Mouse (Mus musculus) liver, embryonic 14.5 days (tissue): ENCODE data around the gene Med26. TPM values are rescaled to one million over a fixed set of nuclear protein-coding genes. Genes with fewer than 3 reads are reported as not detected.

ENCODE experiments used
- ATAC-seq: fragments of 200-750 bp; cut with Nextera tagmentation; 2 replicates; pipeline ENCODE4 v1.8.0; 2017; ENCODE audit warnings: moderate number of reproducible peaks, mild to moderate bottlenecking, moderate library complexity; ENCODE audit not compliant: insufficient read depth
- DNase-seq, 3 experiments: peaks; one replicate each; pipeline ENCODE4 v3.0.0-alpha.2; 2012 to 2013; ENCODE audit warnings: low read depth in 3 of 3, low spot score in 3 of 3
- H3K27ac ChIP-seq: fragments of 300-500 bp; sonication (generic); 2 replicates; pipeline ENCODE4 v1.5.1; 2014; ENCODE audit warnings: moderate library complexity, mild to moderate bottlenecking, control low read depth, inconsistent platforms
- H3K27me3 ChIP-seq: fragments of 300-500 bp; sonication (generic); 2 replicates; pipeline ENCODE4 v1.6.1; 2014; ENCODE audit warnings: mild to moderate bottlenecking, low read length, moderate library complexity; ENCODE audit not compliant: control insufficient read depth, insufficient read depth
- H3K36me3 ChIP-seq: fragments of 300-500 bp; sonication (generic); replicated peaks from 2 replicates; pipeline ENCODE4 v1.6.1; 2014; ENCODE audit warnings: low read depth; ENCODE audit not compliant: control insufficient read depth, insufficient read depth
- H3K4me1 ChIP-seq, 2 experiments: fragments of 200-500 bp in 1 of 2; fragments of 300-500 bp in 1 of 2; sonication (generic) in 1 of 2; replicated peaks; 2 replicates each; pipeline ENCODE4 v1.6.1; 2012 to 2014; ENCODE audit warnings: antibody characterized with exemption in 1 of 2, inconsistent platforms in 1 of 2, low read length in 1 of 2; ENCODE audit not compliant: control insufficient read depth in 2 of 2, insufficient read depth in 2 of 2
- H3K4me2 ChIP-seq: fragments of 300-500 bp; sonication (generic); 2 replicates; pipeline ENCODE4 v1.6.1; 2014; ENCODE audit warnings: low read depth, mild to moderate bottlenecking, control low read depth, moderate library complexity
- H3K4me3 ChIP-seq, 2 experiments: fragments of 200-500 bp in 1 of 2; fragments of 300-500 bp in 1 of 2; sonication (generic) in 1 of 2; 2 replicates each; pipeline ENCODE4 v1.5.1; 2012 to 2014; ENCODE audit warnings: low read depth in 2 of 2, low read length in 2 of 2, mild to moderate bottlenecking in 2 of 2, control low read depth in 1 of 2, inconsistent platforms in 1 of 2, moderate library complexity in 1 of 2; ENCODE audit not compliant: insufficient read depth in 1 of 2
- H3K9ac ChIP-seq: fragments of 300-500 bp; sonication (generic); replicated peaks from 2 replicates; pipeline ENCODE4 v1.6.1; 2014; ENCODE audit warnings: mild to moderate bottlenecking, control low read depth, moderate library complexity
- H3K9me3 ChIP-seq: fragments of 300-500 bp; sonication (generic); 2 replicates; pipeline ENCODE4 v1.6.1; 2016; ENCODE audit warnings: low read length, mixed read lengths; ENCODE audit not compliant: control insufficient read depth
- CTCF ChIP-seq: IDR thresholded peaks from 2 replicates; pipeline ENCODE4 v1.5.1; 2016; ENCODE audit warnings: antibody characterized with exemption, low read depth, control low read depth
- EP300 ChIP-seq: IDR thresholded peaks from 2 replicates; pipeline ENCODE4 v1.6.1; 2016; ENCODE audit warnings: antibody characterized with exemption, low read depth
- WGBS: fragments of 180-500 bp; shearing (Covaris S2); extraction: QIAGEN DNeasy Blood & Tissue Kit; methylation state at CpG from one replicate; pipeline ENCODE4 v1.1.7; 2014; ENCODE audit not compliant: insufficient replicate concordance; 5-methylcytosine and 5-hydroxymethylcytosine counted together
- polyA plus RNA-seq, 2 experiments: library from polyadenylated mRNA; depleted of rRNA in 1 of 2; stranded (reverse) in 1 of 2; unstranded in 1 of 2; fragments of >200 nt; fragmentation: Nextera tagmentation in 1 of 2; extraction: Ambion mirVana in 1 of 2; gene quantifications; 2 replicates each; pipeline versions ENCODE4 v1.2.1 to v1.2.3; 2012 to 2014

Med26 gene
- polyA plus RNA-seq, 2 experiments: 4.6 to 6.2 TPM

- H3K9ac ChIP-seq: no peak overlapping the region
- no peak for TF ChIP-seq CTCF
- TF ChIP-seq EP300: no peak
- ATAC-seq: no peak
- H3K36me3 ChIP-seq: no peaks in the 10 kb centered on the region
- H3K4me2 ChIP-seq: no peak overlapping the region
- no peaks in the 10 kb centered on the region; the same call in 1 of the 2 replicates for H3K27me3 ChIP-seq
- H3K4me1 ChIP-seq: peaks cover 0 to 11% of the 10 kb centered on the region in 2 experiments; a peak in 2 of 4 replicates
- WGBS: 75% methylated on average over 6 of the region's 6 CpGs
- no peak for DNase-seq
- no peaks in the 10 kb centered on the region for H3K9me3 ChIP-seq
- no peak overlapping the region for H3K4me3 ChIP-seq
- no peak overlapping the region for H3K27ac ChIP-seq
Measured at GRCm38 (mm10) chr8:72575915-72576314, 27.8 kb upstream of the Med26 start.

- Histone ChIP-seq H3K9me3 (no peaks in the 10 kb centered on the region), H3K4me3 (no peak overlapping the region), H3K4me1 (peaks cover 5 to 14% of the 10 kb centered on the region in 2 experiments), H3K27me3 (no peaks in the 10 kb centered on the region; the same call in 1 of the 2 replicates), H3K27ac (no peak overlapping the region), H3K36me3 (no peaks in the 10 kb centered on the region; the same call in 1 of the 2 replicates), H3K9ac (no peak overlapping the region), H3K4me2 (no peak overlapping the region)
- DNase-seq: no peak
- no peak for ATAC-seq
- WGBS: 73% methylated on average over 6 of the region's 6 CpGs
- no peak for TF ChIP-seq CTCF
- TF ChIP-seq EP300: no peak
Measured at GRCm38 (mm10) chr8:72573450-72573849, 25.4 kb upstream of the Med26 start.

GRCm38 (mm10) chr8:72572507-72572906 is 24.4 kb upstream of the Med26 start:
- peak overlapping the region; percentile 68 to 95; a peak in 3 of 4 replicates for H3K4me3 ChIP-seq
- no peak overlapping the region for H3K27ac ChIP-seq
- no peak for TF ChIP-seq CTCF
- no peak for TF ChIP-seq EP300
- peak overlapping the region; percentile 88 for H3K4me2 ChIP-seq
- ATAC-seq (no peak), DNase-seq (no peak)
- H3K9ac ChIP-seq: peak overlapping the region; percentile 80
- H3K4me1 ChIP-seq: peaks cover 5 to 13% of the 10 kb centered on the region in 2 experiments
- H3K27me3 ChIP-seq: no peaks in the 10 kb centered on the region; the same call in 1 of the 2 replicates
- no peaks in the 10 kb centered on the region for H3K9me3 ChIP-seq
- H3K36me3 ChIP-seq: peaks cover 8% of the 10 kb centered on the region
- WGBS: 16% methylated on average over 10 of the region's 10 CpGs

GRCm38 (mm10) chr8:72571611-72572473 is 23.8 kb upstream of the Med26 start, which contains the start of gene Tmem38a:
Tmem38a (plus strand) TSS chr8:72572055.
- DNase-seq (peak in 1 of 3 experiments; percentile 38), ATAC-seq (no peak)
- H3K27me3 ChIP-seq: no peaks in the 10 kb centered on the region; the same call in 1 of the 2 replicates
- peak within 1 kb of the TSS; percentile 80 for H3K9ac ChIP-seq
- H3K4me3 ChIP-seq: peak within 1 kb of the TSS; percentile 68 to 95
- peaks cover 5 to 13% of the 10 kb centered on the region in 2 experiments for H3K4me1 ChIP-seq
- H3K4me2 ChIP-seq: peak within 1 kb of the TSS; percentile 88
- 1% methylated on average over 45 of the region's 45 CpGs for WGBS
- TF ChIP-seq EP300 (no peak), CTCF (no peak)
- H3K27ac ChIP-seq: peak within 1 kb of the TSS; percentile 87
- peaks cover 14% of the 10 kb centered on the region for H3K36me3 ChIP-seq
- no peaks in the 10 kb centered on the region for H3K9me3 ChIP-seq
